Mouse (Mus musculus): ENCODE measurements at regions not wholly inside any gene's neighbourhood (a gene's known extent, or its start where the extent isn't known, plus 50 kb on each side); places are given as distances from the start of the nearest gene placed in this dataset.

DNA sequence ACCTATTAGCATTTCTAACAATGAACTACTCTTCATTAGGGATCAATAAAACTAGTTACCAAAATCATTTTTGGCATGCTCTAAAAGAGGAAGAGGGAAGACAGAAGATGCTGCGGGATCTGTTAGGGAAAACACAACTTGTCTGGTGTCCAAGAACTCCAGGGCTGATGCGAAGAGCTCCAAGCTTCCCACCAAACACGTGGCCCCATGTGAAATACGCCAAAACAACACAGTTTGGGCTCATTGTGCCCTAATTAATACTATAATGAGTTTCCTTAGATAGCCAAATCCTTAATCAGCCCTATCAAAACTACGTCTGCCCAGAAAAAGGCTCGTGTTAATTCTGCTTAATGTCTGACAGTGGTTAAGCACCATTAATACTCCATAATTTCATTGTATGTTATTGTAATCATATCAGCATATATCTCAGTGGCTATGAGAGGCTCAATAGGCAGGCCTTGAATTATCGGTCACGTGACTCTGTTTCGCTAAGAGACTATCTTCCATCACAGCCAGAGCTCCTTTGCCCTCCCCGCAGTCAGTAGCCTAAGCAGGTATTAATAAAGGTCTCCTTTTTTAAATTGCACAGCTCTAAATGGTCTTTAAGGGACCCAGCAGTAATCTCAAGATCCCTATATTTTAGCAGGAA lies 223.6 kb upstream of the Pou3f3 start:
- no peak for DNase-seq (ENCODE audit: low read depth, low spot score)

DNA sequence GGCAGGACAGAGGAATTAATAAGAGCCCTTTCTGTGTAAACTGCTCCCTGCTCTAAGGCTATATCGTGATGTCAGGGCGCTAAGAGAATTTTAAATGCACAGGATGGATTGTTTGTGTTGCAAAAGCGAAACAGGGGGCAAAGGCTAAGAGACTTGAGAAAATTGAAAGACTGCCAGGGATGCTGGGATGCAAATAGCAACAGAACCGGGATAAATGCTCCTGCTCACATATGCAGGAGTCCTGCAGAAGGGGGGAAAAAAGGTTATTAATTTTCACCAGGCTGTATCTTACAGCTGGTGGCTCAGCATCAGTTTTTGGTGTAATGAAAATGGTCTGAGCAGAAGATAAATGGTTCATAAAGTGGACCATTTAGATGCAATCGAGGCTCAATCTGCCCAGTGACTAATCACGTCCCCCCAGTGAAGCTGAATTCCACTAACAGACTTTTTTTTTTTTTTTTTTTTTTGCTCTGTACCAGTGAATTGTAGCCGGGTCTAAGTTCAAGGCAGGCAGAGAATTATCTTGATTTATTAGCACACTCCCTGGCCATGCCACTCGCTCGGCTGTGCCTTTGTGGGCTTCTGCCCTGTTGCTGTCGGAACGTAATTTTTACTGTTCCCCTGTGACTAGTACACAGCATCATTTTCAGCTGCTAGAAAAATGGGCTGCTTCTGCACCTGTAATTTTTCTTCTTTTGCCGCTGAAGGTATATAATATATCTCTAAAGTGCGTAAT lies 222.9 kb upstream of the Pou3f3 start:
- no peak for DNase-seq (ENCODE audit: low read depth, low spot score)

DNA sequence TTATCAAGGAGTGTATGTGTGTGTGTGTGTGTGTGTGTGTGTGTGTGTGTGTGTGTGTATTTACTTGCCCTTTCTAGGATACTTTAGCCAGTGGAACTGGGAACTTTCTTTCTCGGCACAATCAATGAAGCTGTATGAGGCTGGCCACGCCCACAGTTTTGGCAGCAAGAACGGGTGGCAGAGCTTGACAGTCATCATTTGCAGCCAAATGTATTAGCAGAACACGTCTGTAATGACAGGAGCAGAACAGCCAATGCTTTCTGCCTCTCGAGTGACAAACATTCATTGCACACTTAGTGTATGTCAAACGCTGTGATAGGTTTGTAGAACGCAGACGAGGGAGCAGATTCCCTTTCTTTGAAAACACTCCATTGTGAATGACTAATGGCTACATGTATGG lies 221.4 kb upstream of the Pou3f3 start:
- DNase-seq (ENCODE audit: low read depth, low spot score) = no peak

DNA sequence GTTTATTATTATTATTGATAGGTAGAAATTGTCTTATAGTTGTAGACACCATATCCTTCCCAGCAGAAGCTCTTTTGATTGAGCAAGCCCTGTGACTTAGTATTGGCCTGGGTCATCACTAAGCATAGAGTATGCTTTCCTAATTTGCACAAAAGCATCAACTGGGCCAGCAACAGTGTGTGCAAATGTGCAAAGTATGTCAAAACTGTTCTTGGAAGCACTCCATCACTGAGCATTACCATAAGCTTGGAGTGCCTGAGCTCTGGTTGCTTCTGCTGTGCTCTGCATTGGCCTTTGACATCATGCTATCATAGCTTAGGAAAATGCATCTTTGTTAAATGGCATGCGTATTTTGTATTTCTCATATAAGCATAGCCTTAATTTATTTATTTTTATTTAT lies 220.7 kb upstream of the Pou3f3 start:
- no peak for DNase-seq (ENCODE audit: low read depth, low spot score)

DNA sequence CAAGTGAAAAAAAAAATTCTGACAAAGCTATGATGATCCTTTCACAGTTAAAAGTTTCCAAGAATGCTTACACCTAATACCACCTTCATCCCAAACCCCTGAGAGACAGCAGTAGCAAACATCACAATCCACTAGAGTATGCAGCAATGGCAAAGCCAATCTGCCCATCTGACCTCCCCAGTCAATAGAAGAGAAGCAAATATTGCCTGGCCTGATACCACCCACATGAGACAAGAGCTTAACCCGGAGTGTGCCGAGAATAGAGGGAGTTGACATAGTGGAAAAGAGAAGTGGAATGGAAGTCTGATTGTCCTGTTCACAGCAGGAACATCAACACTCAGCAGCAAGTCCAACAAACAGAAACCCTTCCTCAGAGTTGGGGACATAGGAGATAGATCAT lies 219.9 kb upstream of the Pou3f3 start:
- no peak for DNase-seq (ENCODE audit: low read depth, low spot score)

DNA sequence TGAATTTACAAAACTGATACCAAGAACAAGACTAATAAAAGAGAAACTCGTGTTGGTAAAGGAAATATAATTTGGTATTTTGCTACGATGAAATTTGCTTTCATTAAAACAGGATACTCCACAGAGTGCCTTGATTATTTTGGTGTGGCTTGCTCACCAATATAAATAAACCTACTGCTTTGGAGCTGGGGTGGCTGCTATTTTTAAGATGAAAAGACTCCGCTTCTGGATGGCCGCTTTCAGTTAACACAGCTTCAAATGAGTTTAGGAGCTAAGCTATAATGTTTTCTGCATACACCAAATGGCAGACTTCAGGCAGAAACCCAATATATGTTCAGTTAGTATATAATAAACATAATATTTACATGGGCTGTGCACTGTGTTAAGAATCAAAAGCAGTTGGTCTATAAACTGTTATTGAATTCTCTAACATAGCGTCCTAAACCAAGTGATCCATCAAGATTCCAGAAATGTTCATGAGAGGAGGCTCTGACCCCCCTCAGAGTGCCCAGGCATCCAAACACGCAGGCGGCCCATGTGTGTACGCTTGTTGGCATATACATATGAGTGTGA lies 215.1 kb upstream of the Pou3f3 start:
- no peak for DNase-seq (ENCODE audit: low read depth, low spot score)

DNA sequence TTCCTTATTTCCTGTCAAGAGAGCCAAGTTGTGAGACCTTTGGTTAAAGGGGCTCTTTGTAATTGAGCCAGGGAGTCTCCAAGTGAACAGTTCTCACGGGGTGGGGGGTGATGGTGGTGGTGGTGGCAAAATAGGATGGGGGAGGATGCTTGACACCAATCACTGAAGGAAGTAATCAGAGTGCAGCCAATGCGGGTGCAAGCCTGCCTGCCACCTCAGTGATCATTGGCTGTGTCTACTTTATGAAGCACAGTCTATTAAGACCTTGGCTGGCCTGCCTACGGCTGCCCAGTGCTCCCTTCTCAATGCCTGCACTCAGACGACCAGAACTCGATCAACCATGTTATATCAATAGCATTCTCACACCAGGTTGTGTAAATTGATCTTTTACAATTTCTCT lies 206.0 kb upstream of the Pou3f3 start:
- DNase-seq (ENCODE audit: low read depth, low spot score) = no peak

DNA sequence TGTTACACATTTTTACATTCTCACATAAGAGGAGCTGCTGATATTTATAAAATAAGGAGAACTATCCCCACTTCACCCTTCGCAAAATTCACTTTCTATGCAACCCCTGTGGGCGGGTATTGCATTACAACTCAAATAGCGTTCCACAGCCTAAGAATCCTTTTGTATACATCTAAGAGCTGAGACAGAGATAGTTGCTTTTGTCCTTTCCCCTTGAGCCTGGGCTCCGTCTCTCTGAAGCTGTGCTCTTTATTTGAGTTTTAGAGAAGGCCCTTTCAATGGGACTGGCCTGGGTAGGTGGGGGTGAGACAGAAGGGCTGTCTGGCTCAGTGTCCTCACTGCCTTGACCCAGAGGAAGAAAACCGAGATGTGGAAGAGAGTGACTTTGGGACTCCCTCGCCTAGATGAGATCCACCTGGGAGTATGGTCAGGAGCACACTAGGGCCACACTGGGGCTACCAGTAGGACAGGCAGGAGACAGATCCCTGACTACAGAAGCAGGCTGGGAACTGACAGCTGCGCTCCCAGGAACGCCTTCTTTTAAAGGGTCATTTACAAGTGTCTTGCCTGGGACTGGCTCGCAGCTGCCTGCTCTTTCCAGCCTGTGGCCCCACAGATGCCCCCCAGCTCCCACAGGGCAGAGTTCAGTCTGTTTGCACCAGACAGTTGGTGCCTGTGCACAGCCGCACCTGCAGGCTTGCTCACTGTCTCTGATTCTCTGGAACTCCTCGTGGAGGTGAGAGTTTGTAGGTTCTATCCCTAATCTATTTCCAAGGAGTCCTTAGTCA lies 204.5 kb upstream of the Pou3f3 start:
- no peak for DNase-seq (ENCODE audit: low read depth, low spot score)

DNA sequence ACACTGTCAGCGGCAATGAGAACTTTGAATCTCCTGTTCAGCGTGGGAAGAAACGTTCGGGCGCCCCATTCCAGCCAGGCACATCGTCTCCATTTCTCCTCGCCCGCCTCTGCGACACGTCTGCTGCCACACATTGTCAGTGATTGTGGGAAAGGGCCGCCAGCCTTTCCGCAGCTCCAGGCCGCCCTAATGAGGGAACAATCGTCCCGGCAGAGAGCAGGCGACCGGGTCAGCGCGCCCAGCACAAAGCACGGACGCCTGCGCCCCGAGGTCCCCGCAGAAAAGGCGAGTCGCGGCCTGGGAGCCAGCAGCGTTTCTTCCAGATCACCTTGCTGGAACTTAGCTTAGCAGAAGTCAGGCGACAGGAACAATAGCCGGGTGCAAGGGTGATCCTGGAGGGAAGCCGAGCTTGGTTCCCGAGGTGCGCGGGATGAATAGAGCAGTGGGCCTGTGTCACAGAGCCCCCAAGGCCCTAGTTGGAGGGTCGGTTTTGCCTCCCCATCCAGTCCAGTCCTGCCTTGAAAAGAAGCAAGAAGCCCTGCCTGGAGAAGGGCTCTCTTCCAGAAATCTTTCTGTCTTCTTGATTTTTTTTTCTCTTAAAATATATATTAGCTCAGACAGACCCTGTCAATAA lies 203.8 kb upstream of the Pou3f3 start:
- DNase-seq (ENCODE audit: low read depth, low spot score) = no peak

DNA sequence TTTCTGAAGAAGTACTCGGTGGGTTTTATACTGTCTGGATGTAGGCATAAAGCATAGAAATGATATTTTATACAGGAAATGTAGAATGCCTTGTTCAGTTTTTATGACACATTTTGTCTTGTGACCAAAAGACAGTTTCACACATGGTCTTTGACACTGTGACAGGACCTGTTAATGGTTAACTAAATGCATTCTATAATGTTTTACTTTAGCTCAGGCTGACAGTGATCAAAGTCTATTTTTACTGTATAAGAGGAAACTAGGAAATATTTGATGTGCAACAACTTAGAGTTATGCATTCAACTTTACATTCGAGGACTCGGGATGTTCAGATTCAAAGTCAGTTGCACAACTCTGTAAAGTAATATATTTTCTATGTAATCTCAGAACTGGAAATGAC lies 199.5 kb upstream of the Pou3f3 start:
- DNase-seq (ENCODE audit: low read depth, low spot score) = no peak

DNA sequence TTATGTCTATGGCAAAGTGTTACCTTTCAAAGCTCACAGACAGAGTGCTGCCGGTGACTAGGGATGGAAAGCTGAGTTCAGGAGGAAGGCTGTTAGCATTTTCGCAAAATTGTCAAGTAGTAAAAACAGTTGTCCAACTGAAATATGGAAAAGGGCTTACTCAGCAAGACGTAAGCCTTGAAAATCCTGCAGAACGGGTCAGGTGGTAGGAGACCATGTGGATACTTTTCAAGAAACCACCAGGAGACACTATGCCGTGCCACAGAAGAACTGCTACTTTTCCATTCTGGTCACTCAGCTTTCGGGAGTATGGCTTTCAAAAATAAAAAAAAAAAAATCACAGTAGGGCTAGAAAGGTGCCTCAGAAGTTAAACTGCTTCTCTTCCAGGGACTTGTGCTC lies 199.1 kb upstream of the Pou3f3 start:
- no peak for DNase-seq (ENCODE audit: low read depth, low spot score)

DNA sequence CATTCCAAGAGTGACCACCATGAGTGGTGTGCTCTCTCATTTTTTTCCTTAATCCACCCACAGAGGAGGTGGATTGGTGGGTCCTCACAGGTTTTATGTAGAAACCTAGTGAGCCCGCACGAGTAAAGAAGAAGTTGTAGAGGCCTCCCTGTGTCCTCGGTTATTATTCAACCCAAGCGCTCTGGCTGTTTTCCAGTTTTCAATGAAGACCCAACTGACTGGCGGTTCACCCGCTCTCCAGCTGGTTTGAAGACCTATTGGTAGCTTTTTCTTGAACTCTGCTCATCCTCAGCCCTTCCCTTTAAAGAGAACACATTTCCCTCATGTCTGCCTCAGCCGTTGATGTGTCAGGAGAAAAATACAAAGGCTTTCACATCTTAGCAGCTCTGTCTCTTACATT lies 196.7 kb upstream of the Pou3f3 start:
- DNase-seq (ENCODE audit: low read depth, low spot score) = no peak

DNA sequence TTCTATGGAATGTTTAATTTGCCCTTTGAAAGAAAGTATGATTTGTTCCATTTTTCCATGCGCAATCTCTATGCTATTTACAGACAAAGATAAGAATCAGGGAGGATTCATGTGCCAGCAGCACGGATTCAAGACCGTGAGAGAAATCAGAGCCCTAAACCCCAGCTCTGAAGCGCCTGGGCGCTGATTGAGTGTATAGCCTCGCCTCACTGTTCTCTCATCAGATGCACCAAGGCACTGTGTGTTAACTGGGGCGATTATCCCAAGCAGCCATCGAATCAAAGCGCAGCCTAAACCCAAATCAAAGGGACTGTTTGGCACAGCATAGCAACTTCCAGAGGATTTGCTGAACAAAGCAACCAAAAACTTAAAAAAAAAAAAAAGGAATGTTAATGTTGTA lies 191.1 kb upstream of the Pou3f3 start:
- no peak for DNase-seq (ENCODE audit: low read depth, low spot score)

DNA sequence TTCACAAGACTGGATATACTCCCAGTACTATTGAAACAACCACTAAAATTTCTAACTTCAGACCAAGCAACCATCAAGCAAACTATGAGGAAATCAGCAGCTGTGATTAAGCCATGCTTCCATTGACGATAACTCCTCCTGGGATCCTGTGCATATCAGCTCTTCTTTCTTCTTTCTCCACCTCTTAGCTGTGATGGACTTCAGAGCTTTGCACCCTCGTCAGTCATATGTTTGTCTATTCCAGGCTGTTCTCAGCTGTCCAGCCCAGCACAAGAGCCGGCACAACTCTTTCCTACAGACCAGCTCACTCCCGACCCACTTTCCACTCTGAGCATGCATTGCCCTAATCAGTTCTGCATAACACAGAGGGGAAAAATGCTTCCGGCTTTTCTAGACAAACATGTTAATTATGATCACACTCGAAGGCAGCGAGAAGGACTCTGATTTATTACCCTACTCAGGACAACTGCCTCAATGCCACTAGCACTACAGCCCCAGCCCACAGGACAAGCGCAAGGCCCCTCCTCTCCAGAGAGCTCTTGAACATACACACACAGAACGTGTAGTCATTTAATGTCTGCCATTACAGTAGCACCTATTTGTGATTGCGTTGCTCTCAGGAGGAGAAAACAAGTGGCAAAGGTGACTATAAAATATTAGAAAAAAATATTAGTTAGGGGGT lies 190.4 kb upstream of the Pou3f3 start:
- no peak for DNase-seq (ENCODE audit: low read depth, low spot score)

DNA sequence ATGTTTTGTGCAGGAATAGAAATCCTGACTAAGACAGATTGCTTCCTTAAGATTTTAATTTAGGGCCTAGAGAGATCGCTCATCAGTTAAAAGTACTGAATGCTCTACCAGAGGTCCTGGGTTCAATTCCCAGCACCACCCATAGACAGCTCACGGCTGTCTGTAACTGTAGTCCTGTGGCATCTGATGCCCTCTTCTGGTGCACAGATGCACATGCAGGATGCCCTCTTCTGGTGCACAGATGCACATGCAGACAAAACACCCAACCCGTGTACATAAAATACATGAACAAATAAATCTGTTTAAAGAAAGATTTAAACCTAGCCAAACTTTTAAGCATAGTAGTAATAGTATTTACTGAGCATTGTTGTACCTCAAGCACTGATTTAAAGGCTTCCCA lies 181.2 kb upstream of the Pou3f3 start:
- no peak for DNase-seq (ENCODE audit: low read depth, low spot score)

DNA sequence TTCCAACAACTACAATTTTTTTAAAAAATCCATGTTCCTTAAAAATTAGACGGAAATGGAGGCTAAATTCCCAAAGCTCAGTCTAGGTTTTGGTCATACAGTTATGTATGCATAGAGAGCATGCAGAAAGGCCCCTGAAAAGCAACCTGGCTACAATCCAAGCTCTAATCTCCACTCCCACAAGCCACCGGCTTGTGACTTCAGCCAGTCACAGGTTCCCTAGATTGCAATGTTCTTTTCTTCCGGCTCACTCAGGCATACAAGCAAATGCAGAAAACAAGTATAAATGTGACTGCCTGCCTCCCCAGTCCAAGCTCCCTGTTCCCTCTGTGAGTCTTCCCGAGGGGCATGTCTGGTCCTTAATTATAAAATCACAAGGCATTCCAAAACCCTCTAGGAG lies 171.2 kb upstream of the Pou3f3 start:
- DNase-seq (ENCODE audit: low read depth, low spot score) = no peak

DNA sequence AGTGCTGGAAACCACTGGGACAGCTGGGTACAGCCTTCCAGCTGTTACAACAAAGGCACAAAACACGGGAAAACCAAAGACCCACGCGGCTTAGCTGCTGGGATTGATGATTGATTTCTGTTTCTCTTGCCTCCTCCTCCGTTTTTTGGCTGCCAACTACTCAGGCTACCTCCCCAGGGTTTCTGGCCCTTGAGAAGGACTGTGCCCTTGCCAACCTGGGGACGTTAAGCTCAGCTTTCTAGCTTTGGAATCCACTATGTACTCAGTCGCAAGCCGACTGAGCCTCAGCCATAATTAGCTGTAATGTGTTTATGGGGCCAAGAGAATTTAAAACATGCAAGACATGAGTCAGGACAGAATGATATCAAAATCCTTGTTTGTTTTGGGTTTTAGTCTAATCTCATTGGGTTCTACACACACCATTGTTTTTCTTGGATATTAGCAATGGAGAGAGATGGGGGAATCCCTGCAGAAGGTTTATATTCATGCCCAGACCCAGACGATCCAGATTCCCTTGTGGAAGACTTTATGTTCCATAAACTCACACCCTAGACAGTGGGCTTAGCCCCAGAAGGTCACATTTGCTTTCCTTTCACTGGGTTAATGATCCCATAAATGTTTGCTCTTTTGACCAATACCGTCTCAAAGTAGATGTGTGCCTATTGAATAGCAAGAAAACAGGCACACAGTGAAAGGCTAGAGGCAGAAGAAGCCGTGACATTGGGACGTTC lies 167.7 kb upstream of the Pou3f3 start:
- no peak for DNase-seq (ENCODE audit: low read depth, low spot score)

DNA sequence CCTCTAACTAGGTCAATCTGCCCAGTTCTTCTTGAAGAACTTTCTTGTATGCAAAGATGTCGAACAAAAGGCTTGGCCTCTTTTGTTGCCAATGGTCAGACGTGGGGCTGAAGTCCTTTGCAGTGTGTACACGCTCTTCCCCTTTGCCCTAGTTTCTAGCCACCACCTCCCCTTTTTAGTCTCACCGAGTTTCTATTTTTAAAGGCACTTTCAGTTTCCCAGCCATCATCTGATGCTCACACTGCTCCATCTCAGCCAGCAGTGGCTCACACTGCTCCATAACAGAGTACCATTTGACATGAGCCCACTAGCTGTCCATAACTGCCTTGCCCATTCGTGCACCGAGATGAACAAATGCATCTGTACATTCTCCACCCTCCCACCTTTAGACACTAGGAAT lies 162.7 kb upstream of the Pou3f3 start:
- no peak for DNase-seq (ENCODE audit: low read depth, low spot score)

DNA sequence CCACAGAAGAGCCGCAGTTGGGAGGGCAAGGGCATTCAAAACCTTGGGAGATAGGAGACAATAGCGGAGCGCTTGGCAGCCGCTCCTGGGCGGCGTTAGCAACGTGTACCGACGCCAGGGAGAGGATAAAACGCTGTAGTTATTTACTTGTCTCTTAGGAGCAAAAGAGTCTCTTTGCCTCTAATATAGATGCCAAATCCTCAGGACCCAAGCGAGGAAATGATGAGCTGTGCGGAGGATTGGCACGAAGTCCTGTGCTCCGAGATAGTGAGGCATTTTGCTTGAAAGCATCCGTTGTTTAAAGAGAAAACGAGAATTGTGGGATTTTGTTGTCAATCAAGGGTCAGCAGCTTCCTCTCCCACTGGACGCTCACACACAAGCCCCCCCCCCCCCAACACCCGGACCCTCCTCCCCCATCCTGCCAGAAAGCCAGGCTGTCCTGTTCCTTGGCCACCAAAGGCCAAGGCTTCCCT lies 156.5 kb upstream of the Pou3f3 start:
- DNase-seq (ENCODE audit: low read depth, low spot score) = no peak

Measured in WW6 (cell line).